Mouse (Mus musculus): Measurements from ENCODE around the gene Spem1.
A peak's percentile ranks its signal among the peaks of the same experiment; 100 is the strongest.

Gene Spem1

DNA sequence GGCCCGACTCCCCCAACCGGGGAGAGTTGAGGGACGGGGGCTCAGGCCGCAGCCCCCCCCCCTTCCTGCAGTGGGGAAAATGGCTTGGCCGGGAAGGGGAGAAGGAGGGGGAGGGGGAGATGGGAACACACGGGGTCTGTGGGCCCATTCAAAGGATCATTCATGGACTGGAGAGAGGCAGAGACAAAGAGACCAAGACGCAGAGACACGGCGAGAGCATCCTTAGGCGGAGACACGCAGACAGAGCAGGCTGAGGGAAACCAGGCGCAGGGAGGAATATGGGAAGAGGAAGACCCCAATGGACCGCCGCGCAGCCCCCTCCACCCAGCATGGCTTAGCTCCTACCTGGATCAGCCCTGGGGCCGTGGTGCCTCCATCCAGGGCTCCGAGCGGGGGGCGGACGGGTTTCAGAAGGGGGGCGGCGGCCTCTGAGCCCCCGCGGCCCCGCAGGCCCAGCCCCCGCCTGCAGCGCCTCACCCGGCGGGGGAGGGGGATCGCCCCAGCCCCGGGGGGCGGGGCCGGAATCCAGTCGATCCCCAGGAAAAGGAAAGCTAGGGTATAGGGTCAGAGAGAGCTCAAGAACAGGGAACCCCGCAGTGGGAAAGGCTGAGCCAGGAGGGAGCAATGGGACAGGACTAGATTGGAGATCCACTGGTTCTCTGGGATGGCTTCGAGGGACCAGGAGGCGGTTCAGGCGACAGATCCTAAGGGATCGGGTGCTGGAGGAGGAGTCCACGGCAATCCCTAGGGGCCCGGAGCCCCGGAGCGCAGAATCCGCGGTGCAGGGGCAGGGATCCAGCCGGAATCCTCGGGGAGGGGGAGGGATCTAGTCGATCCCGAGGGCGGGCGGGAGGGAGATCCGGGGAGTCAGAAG, 15.0 kb upstream of the Spem1 start:
- no peak for DNase-seq (ENCODE audit: low spot score)

GRCm38 (mm10) chr11:69835966-69836335, 14.0 kb upstream of the Spem1 start:
- no peak for DNase-seq (ENCODE audit: low spot score)

DNA sequence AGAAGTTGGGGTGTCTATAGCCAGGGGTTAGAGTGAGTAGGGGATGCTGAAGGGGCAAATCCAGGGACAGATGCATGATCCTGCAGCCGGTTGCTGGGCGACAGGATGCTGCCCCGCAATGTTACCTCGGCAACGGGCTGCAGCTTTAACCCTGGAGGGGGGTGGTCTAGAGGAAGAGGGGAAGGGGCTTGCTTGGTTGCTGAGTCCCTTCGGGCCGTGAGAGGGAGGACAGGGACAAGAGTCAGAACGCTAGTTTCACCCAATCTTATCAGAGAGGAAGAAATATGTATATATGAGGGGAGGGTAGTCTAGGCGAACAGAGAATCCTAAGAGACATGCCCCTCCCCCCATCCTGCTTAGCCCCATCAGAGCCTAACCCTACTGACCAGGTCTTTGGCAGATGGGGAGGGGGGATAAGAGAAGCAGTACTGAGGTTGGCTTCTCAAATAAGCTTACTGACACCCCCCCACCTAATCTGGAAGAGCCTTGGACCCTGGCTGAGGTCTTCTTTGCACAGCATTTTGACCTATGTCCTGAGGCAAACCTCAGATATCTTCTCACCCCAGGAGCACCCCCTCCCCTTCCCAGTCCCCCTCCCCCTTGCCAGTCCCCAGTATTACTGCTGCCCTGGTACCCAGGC, 13.5 kb upstream of the Spem1 start:
- DNase-seq (ENCODE audit: low spot score): no peak

- no peak for DNase-seq (ENCODE audit: low spot score)
Observed at GRCm38 (mm10) chr11:69834001-69834549, 12.1 kb upstream of the Spem1 start.

DNA sequence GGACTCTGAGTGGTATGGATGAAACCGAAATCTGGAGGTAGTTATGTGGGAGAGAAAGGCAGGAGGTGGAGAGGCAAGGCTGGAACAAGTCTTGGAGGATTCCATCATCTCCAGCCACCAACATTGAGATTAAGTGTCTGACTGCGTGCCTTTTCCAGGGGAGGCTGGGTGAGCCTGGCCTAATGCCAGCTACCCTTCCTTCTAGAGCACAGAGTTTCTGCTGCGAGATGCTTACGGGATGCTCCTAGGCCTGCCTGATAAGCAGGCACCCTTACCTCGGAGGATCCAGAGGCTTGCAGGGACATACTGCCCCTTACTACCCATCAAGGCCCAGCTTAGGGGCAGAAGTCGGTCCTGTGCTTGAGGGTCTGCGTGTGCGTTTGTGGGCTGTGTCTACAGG, 11.6 kb upstream of the Spem1 start:
- no peak for DNase-seq (ENCODE audit: low spot score)

DNA sequence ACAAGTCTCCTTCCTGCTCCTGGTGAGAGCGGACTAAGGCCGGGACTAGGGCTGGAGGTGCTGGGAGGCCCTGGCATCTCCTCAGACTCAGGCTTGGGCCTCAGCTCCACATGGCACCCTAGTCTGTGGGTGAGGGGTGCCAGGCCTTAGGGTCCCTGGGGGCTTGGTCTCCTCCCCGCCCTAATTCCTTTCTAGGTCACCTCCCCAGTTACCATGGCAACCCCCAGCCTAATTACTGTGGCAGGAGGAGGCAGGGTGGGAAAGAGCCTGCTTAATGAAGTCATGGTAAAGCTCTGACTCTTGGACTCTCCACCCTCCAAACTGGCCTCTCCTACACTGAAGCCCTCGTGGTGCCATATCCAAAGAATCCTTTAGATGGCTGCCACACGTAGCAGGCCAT, 6.9 kb upstream of the Spem1 start:
- no peak for DNase-seq (ENCODE audit: low spot score)

DNA sequence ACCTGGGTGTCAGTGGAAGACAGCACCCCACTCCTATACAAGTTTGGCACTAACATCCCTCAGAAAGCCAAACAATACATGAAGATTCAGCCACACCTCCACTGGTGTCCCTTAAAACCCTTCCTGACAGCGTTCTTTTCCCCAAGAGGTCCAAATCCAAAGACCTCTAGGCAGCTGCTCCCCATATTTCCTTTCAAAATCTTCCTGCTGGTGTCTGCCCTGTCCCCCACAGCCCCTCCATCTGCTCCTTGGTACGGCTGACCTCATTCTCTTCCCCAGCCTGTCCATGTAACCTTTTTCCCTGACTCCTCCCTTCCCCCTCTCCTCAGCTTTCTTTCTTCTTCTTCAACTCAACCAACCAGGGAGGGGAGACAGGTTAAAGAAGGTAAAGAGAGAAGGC, 1.5 kb upstream of the Spem1 start:
- no peak for DNase-seq (ENCODE audit: low spot score)

DNA sequence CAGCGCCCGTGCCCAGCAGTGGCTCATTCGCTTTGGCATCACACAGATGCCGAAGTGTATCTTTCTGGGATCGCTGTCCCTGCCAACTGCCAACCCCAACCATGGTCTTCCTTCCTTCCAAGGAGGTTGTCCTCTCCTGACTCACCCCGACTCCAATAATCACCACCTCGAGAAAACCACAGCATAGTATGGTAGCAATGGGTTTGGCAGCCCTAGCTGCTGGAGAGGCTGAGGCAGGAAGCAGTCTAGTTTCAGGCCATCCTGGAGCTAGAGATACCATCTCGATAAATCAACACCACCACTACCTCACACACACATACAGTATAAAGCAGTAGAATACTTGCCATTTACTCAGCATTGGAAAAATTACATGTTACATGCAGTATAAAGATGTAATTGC, 3.1 kb downstream of the Spem1 start:
- no peak for DNase-seq (ENCODE audit: low spot score)

GRCm38 (mm10) chr11:69818365-69818764, 3.6 kb downstream of the Spem1 start, which contains the start of gene Spem2:
Spem2 (minus strand) TSS chr11:69818465.
- DNase-seq (ENCODE audit: low spot score): no peak

GRCm38 (mm10) chr11:69816520-69816919, 5.5 kb downstream of the Spem1 start:
- no peak for DNase-seq (ENCODE audit: low spot score)

DNA sequence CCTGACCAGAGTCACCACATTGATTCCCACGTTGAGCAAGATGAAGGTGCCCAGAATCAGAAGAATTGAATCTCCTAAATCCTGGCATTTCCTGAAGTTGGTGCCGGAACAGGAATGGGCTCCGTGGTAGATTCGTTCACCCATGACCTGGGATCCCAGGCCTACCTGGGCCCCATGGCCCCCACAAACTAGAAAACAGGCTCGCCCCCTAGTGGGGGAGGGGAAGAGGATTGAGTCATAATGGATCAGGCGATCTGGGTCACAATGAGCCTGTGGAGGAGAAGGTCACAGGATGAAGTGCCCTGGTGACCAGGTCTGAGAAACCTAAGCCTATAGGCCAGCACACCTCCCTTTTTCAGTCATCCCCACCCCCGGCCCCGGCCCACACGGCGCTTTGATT, 6.8 kb downstream of the Spem1 start, which contains the start of gene Gm39566:
Gm39566 (minus strand) TSS at position 144 of the 400 bp plus-strand sequence.
- DNase-seq (ENCODE audit: low spot score): no peak

DNA sequence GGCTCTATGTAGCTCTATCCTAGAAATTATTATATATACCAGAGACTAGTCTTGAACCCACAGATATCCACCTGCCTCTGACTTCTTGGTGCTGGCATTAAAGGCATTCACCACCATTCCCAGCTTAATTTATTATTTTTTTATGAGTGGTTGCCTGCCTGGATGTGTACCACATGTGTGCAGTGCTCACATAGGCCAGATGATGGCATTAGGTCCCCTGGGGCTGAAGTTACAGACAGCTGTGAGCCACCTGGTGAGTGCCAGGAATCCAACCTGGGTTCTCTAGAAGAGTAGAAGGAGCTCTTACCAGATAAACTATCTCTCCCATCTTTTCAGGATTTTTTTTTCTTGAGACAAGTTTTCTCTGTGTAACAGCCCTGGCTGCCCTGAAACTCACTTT, 11.7 kb downstream of the Spem1 start:
- no peak for DNase-seq (ENCODE audit: low spot score)

DNA sequence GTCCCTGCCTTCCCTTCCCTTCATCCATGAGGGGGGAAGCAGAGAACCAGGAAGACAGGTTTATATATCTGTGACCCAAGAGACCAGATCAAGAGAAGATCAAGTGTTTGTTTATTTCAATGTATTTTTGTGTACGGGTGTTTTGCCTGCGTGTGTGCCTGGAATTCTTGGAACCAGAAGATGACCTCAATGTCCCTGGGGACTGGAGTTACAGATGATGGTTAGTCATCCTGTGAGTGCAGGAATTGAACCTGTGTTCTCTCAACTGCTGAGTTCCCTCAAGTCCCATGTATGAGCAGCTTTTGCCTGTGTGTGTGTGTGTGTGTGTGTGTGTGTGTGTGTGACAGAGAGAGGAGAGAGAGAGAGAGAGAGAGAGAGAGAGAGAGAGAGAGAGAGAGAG, 14.3 kb downstream of the Spem1 start:
- DNase-seq (ENCODE audit: low spot score): no peak

GRCm38 (mm10) chr11:69806378-69806777, 15.6 kb downstream of the Spem1 start:
- DNase-seq (ENCODE audit: low spot score): no peak

DNA sequence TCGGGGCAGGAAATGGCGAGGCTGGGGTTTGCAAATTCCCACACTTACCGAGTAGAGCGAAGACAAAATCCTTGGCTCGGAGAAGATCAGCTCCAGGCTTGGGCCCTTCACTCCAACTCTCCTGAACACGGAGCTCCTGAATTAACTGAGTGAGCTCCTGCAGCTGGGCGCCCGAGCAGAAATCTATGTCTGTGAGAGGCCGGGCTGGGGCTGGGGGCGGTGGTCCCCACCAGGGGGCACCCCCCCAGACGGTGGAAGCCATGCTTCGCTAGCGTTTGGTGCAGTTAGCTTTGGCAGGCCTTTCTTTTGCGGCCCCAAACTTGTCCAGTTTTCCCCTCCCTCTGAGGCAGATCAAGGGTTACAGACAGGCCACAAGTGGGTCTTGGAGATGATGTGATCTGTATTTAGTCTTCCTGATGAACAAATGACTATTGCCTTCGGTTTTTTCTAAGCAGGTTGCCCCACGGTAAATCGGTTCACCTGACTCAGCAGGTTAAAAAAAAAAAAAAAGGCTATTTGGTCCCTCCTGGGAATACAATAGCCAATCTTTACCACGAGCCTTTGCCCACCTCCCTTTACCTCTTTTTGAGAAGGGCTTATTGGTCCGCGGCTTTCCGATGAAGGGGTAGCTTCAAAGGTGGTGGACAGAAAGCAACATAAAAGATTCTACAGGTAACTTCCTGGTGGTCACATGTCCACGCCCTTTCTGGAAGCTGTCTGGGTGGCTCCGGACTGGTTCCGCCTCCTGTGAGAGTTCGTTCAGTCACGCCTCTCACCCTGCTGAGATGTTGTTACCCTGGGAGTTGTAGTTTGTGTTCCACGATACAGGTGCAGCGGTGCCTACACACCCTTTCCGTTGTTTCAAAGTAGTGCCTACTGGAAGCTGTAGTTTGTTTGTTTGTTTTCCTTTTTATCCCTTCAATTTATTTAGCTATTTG, 16.7 kb downstream of the Spem1 start, which contains the start of gene Tmem102:
Tmem102 (minus strand) TSS at position 653 of the 938 bp plus-strand sequence.
- DNase-seq (ENCODE audit: low spot score): no peak

GRCm38 (mm10) chr11:69804652-69804940, 17.4 kb downstream of the Spem1 start:
- no peak for DNase-seq (ENCODE audit: low spot score)

DNA sequence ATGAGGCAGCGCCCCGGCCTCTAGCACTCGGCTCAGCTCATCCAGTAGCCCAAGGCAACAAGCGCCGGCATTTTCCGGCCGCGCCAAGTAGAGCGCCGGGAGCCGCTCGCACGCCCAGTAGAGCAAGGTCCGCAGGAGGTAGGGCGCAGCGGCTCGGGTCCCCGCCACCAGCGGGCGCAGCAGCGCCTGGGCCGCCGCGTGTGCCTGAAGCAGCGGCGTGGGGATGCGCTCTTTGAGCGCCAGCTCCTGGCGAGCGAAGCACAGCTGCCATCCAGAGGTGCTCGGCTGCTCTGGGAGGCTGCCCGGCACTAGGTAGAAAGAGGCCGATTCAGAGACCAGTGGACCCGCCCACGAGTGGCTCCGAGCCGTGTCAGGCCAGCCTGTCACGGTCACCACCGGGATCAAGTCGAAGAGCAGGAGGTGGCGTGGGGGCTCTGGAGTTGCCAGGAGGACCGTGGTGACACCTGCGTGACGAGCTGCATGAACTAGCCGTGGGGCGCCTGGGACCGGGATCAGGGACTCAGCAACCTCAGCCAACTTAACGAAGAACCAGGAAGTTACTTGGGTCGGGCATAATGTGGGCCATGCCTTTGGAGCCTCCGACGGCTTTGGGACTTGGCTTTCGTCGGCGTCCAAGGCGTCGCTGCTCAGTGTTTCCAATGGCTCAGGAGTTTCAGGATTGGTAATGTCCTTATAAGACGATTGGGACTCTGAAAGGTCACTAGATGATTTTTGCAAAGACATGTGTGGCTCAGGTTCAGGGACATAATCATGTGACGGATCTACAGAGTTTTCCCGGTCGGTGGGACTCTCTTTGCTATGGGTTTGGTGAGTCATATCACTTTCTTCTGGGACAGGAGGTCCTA, 18.0 kb downstream of the Spem1 start:
- peak; percentile 71 for DNase-seq (ENCODE audit: low spot score)

GRCm38 (mm10) chr11:69803328-69803727, 18.7 kb downstream of the Spem1 start:
- no peak for DNase-seq (ENCODE audit: low spot score)

DNA sequence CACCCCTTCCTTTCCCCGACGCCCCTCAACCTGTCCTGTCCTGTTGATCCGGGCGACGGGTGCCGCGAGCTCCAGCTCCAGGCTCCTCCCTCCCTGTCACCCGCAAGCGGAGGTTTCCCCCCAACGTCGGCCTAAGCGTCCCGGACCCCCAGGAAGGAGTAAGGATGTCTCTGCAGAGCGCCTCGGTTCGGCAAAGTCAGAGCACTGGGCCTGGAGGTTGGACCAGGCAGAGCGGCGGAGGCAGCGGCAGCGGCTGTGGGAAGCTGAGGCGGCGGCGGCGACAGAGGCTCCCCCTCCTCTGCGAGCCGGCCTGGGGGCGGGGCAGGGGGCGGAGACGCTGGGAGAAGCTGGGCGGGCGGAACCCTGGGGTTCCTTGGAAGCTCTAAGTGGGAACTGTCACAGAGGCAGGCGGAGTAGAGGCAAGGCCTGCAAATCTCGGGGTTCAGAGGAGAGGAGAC, 19.3 kb downstream of the Spem1 start:
- DNase-seq (ENCODE audit: low spot score): peak; percentile 78

DNA sequence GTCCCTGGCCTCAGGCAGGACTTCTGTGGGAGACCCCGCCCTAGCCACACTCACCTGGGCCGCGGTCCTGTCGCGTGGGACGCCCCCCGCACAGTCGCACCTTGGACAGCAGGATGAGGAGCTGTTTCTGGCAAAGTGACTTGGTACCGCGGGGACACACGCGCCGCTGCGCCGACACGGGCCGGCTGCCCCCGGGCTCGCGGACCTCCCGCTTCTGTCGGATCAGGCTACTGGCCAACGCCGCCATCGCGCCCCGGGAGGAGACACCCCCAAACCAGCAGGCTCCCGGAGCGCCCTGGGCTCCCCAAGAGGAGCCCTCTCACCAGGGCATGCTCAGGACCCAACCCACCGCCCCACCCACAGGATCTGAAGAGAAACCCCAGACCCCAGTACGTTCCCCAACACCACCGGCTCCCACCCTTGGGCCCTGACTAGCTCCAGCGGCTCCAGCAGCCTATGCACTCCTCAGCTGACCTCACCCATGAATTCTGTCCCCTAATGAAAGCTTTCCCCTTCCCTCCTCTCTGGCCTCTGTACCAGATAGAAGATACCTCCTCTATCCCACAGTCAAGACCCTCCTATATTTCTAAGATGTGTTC, 20.5 kb downstream of the Spem1 start, which contains the start of gene Fgf11:
Fgf11 (minus strand) TSS at position 479 of the 599 bp plus-strand sequence.
- DNase-seq (ENCODE audit: low spot score): no peak

All from ovary, adult 18-20 months (tissue).